Mouse (Mus musculus) ES-E14 (cell line): Measurements from ENCODE around the gene Carm1. TPM values are rescaled to one million over a fixed set of nuclear protein-coding genes. Genes with fewer than 3 reads are reported as not detected.
A peak's percentile ranks its signal among the peaks of the same experiment; 100 is the strongest.

Experiments used
- DNase-seq: peaks from one replicate; pipeline ENCODE4 v3.0.0-alpha.2; 2013; ENCODE audit warnings: low read depth, low spot score
- H3K27ac ChIP-seq: 2 replicates; pipeline ENCODE4 v1.5.1; 2012; ENCODE audit warnings: low read depth, mild to moderate bottlenecking, low read length, moderate library complexity, mixed read lengths; ENCODE audit not compliant: poor library complexity, insufficient read depth, severe bottlenecking
- H3K36me3 ChIP-seq: 2 replicates; pipeline ENCODE4 v1.6.1; 2012; ENCODE audit warnings: mild to moderate bottlenecking, low read length, moderate library complexity, mixed read lengths; ENCODE audit not compliant: control insufficient read depth, poor library complexity, insufficient read depth, severe bottlenecking
- H3K4me1 ChIP-seq, 2 experiments: fragments of 150-350 bp in 1 of 2; sonication (generic) in 1 of 2; 2 replicates each; pipeline ENCODE4 v1.6.1; 2012; ENCODE audit warnings: low read length in 2 of 2, mild to moderate bottlenecking in 1 of 2, mixed read lengths in 1 of 2; ENCODE audit not compliant: control insufficient read depth in 2 of 2, insufficient read depth in 2 of 2, poor library complexity in 1 of 2
- H3K4me3 ChIP-seq, 2 experiments: fragments of 150-350 bp in 1 of 2; sonication (generic) in 1 of 2; 2 replicates each; pipeline ENCODE4 v1.5.1; 2012; ENCODE audit warnings: low read length in 2 of 2, low read depth in 1 of 2, mild to moderate bottlenecking in 1 of 2, mixed read lengths in 1 of 2; ENCODE audit not compliant: insufficient read depth in 1 of 2, poor library complexity in 1 of 2, severe bottlenecking in 1 of 2
- H3K9ac ChIP-seq: 2 replicates; pipeline ENCODE4 v1.6.1; 2012; ENCODE audit warnings: low read depth, mild to moderate bottlenecking, low read length, mixed read lengths; ENCODE audit not compliant: poor library complexity, insufficient read depth, severe bottlenecking
- H3K9me3 ChIP-seq: fragments of 150-350 bp; sonication (generic); 2 replicates; pipeline ENCODE4 v1.6.1; 2012; ENCODE audit warnings: low read depth, mild to moderate bottlenecking, low read length; ENCODE audit not compliant: control insufficient read depth, insufficient read depth
- CHD2 ChIP-seq: IDR thresholded peaks from 2 replicates; pipeline ENCODE4 v1.6.1; 2014; ENCODE audit warnings: mild to moderate bottlenecking, low read depth, low read length, inconsistent platforms
- HCFC1 ChIP-seq: IDR thresholded peaks from 2 replicates; pipeline ENCODE4 v1.6.1; 2012; ENCODE audit warnings: low read length, inconsistent platforms, borderline replicate concordance; ENCODE audit not compliant: insufficient read depth
- MAFK ChIP-seq: IDR thresholded peaks from 2 replicates; pipeline ENCODE4 v1.6.1; 2014; ENCODE audit warnings: mild to moderate bottlenecking, low read depth, low read length, inconsistent platforms; ENCODE audit not compliant: insufficient read depth
- ZC3H11A ChIP-seq: IDR thresholded peaks from 2 replicates; pipeline ENCODE4 v1.6.1; 2012; ENCODE audit warnings: low read depth, mild to moderate bottlenecking, inconsistent platforms, low read length, borderline replicate concordance
- ZNF384 ChIP-seq: IDR thresholded peaks from 2 replicates; pipeline ENCODE4 v1.6.1; 2012; ENCODE audit warnings: low read depth, low read length, inconsistent platforms
- in situ Hi-C, 2 experiments: fragments of 600-800 bp; cut with MboI; formaldehyde crosslinking; loops; one replicate each; pipeline ENCODE4 v1.15.1; 2025; ENCODE audit warnings: low sequenced_read_pairs in 2 of 2, inconsistent platforms in 1 of 2; ENCODE audit not compliant: unreplicated experiment in 2 of 2
- total RNA-seq: library from RNA; depleted of rRNA; stranded (reverse); fragments of 300-350 nt; gene quantifications from 2 replicates; pipeline ENCODE4 v1.2.3, GENCODE M21; 2012

The Carm1 gene
- total RNA-seq, 1 experiment = 60.0 TPM

DNA sequence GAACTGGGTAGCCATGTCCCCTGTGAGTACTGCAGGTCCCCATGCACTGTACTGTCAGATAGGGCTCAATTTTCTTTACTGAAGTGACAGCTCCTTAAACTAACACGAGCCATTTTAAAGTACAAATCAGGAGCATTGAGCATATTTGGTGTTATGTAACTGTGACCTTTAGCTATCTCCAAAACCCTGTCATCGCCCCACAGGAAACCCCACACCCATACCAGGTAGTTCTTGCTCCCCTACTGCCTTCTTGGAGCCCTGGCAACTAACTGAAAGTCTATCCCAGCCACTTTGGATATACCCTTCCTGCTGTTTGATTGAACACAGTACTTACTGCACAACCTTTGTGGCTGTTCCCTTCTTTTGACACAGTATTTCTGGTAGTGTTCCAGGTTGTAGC lies 20.4 kb downstream of the Carm1 start:
- Histone ChIP-seq H3K36me3 (peaks cover 19% of the 10 kb centered on the region), H3K9ac (no peak overlapping the region)

DNA sequence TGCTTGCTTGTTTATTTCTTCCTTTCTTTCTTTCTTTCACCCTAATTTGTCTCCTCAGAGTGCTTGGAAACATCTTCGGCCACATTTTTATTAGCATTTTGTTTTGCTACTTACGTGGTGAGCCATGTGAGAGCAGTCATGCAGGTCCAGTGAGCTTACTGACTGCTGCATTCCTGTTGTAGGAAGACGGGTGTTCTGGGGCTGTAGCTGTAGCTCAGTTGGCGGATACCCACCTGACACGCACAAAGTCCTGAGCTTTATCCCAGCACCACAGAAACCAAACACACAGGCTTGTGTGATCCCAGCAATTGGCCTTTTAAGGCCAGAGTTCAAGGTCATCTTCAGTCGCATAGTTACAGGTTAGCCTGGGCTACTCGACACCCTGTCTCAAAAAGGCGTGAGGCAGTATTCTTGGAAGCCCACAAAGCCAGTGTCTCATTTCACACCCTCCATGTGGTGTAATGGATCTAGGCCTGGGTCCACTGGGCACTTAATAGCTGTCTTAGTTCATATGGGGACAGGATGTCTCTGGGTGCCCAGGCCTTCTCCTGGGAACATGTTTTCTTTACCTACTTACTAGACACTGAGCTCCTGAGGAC lies 22.1 kb downstream of the Carm1 start:
- DNase-seq = no peak
- in situ Hi-C loops = no loop called here
- no peak for TF ChIP-seq ZNF384
- TF ChIP-seq ZC3H11A = no peak
- no peak for TF ChIP-seq MAFK
- TF ChIP-seq HCFC1 = no peak
- no peak for TF ChIP-seq CHD2
- H3K27ac ChIP-seq = no peak overlapping the region
- H3K36me3 ChIP-seq = peaks cover 24% of the 10 kb centered on the region
- no peak overlapping the region for H3K4me3 ChIP-seq
- H3K9ac ChIP-seq = no peak overlapping the region
- H3K9me3 ChIP-seq = no peaks in the 10 kb centered on the region
- H3K4me1 ChIP-seq = peaks cover 3 to 15% of the 10 kb centered on the region in 2 experiments; a peak in 3 of 4 replicates

More for the DNA sequence above, 20.4 kb downstream of the Carm1 start:
- no peak for DNase-seq
- H3K4me3 ChIP-seq = no peak overlapping the region
- in situ Hi-C loops = no loop called here
- H3K4me1 ChIP-seq = peaks cover 2 to 13% of the 10 kb centered on the region in 2 experiments; a peak in 3 of 4 replicates
- TF ChIP-seq CHD2 (no peak), HCFC1 (no peak), ZNF384 (no peak), ZC3H11A (no peak), MAFK (no peak)
- H3K27ac ChIP-seq = no peak overlapping the region
- no peaks in the 10 kb centered on the region for H3K9me3 ChIP-seq

DNA sequence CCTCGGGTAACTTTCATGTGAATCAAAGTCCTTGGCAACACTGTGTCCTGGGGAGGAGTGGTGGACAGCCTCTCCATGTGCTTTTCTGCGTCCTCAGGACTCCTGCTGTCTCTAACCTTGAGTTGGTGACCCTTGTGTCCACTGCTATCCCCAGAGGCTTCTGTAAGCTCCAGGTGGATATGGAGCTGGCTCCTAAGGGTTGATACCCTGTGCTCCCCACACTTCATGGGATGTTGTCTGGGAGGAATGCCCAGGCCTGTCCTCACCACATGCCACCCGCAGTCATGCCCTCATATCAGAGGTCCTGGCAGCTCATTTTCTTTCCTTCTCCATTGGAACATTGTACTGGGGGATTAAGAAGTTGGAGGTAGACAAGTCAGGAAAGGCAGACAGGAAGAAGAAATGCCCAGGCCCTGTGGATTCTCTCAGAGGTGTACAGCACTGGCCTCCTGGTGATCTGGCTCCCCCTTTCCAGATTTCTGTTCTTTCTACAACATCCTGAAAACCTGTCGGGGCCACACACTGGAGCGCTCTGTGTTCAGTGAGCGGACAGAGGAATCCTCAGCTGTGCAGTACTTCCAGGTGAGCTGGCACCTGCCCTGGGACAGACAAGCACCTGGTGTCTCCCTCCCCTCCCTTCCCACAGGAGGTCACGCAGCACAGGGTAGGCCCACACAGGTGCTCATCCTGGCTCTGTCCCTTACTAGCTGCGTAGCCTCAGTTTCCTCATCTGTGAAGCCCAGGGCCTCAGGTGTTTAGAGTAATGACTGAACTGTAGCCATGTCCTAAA lies 27.5 kb downstream of the Carm1 start:
- TF ChIP-seq ZC3H11A = no peak
- TF ChIP-seq ZNF384 = no peak
- no peak for TF ChIP-seq HCFC1
- no peak for TF ChIP-seq MAFK
- no peak for TF ChIP-seq CHD2
- Histone ChIP-seq H3K36me3 (peaks cover 44% of the 10 kb centered on the region), H3K9me3 (no peaks in the 10 kb centered on the region), H3K4me1 (peaks cover 2 to 7% of the 10 kb centered on the region in 2 experiments; a peak in 2 of 4 replicates), H3K4me3 (no peak overlapping the region), H3K9ac (peak overlapping the region; percentile 2; the same call in 1 of the 2 replicates), H3K27ac (no peak overlapping the region)
- in situ Hi-C loops = no loop called here
- no peak for DNase-seq

DNA sequence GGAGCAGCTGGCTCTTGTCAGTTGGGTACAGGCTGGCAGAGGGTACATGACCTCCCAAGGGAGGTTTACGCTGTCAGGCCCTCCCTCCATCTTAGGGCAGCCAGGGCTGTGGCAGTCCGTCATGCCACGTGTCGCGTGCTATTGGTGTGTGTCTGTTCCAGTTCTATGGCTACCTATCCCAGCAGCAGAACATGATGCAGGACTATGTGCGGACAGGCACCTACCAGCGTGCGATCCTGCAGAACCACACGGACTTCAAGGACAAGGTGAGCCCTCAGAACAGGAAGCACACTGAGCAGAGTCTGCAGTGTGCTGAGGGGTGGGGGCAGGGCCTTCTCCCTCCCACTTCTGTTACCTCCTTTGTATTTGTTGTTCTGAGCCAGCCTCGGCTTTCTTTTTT lies 28.6 kb downstream of the Carm1 start:
- in situ Hi-C loops = no loop called here
- H3K36me3 ChIP-seq = peaks cover 45% of the 10 kb centered on the region

More for the DNA sequence above, 28.6 kb downstream of the Carm1 start:
- Histone ChIP-seq H3K9me3 (no peaks in the 10 kb centered on the region), H3K9ac (no peak overlapping the region), H3K4me1 (peaks cover 2 to 7% of the 10 kb centered on the region in 2 experiments; a peak in 2 of 4 replicates), H3K27ac (no peak overlapping the region), H3K4me3 (no peak overlapping the region)
- DNase-seq = no peak
- TF ChIP-seq HCFC1 (no peak), MAFK (no peak), ZC3H11A (no peak), ZNF384 (no peak), CHD2 (no peak)
